Mouse (Mus musculus): ENCODE data around the gene Spata13. TPM values are rescaled to one million over a fixed set of nuclear protein-coding genes. Genes with fewer than 3 reads are reported as not detected.

The Spata13 gene
- polyA plus RNA-seq, 1 experiment from 2014 or later = 19.9 TPM

GRCm38 (mm10) chr14:60743681-60744080, 109.9 kb downstream of the Spata13 start:
- Histone ChIP-seq H3K36me3 (ENCODE audit: control insufficient read depth, insufficient read depth, low read length) (peaks cover 3% of the 10 kb centered on the region; the same call in 1 of the 2 replicates), H3K4me1 (ENCODE audit: control insufficient read depth, insufficient read depth, low read length) (peaks cover 25% of the 10 kb centered on the region), H3K9ac (ENCODE audit: low read depth, low read length) (no peak overlapping the region), H3K27me3 (replicated peaks; ENCODE audit: control insufficient read depth, insufficient read depth, low read length) (no peaks in the 10 kb centered on the region), H3K27ac (ENCODE audit: low read length) (no peak overlapping the region), H3K9me3 (ENCODE audit: control insufficient read depth, low read length) (no peaks in the 10 kb centered on the region), H3K4me2 (ENCODE audit: low read depth, low read length) (no peak overlapping the region), H3K4me3 (ENCODE audit: low read length) (no peak overlapping the region)
- WGBS = 51% methylated on average over 9 of the region's 9 CpGs
- no peak for ATAC-seq

- ATAC-seq = peak; percentile 67
- WGBS = 61% methylated on average over 6 of the region's 6 CpGs
Observed at GRCm38 (mm10) chr14:60745201-60745600, 111.4 kb downstream of the Spata13 start.

GRCm38 (mm10) chr14:60746141-60746540, 112.3 kb downstream of the Spata13 start:
- Histone ChIP-seq H3K4me1 (ENCODE audit: control insufficient read depth, insufficient read depth, low read length) (peaks cover 12% of the 10 kb centered on the region), H3K4me3 (ENCODE audit: low read length) (no peak overlapping the region), H3K9me3 (ENCODE audit: control insufficient read depth, low read length) (no peaks in the 10 kb centered on the region), H3K27me3 (replicated peaks; ENCODE audit: control insufficient read depth, insufficient read depth, low read length) (no peaks in the 10 kb centered on the region), H3K36me3 (ENCODE audit: control insufficient read depth, insufficient read depth, low read length) (peaks cover 5% of the 10 kb centered on the region; the same call in 1 of the 2 replicates), H3K9ac (ENCODE audit: low read depth, low read length) (no peak overlapping the region), H3K27ac (ENCODE audit: low read length) (no peak overlapping the region), H3K4me2 (ENCODE audit: low read depth, low read length) (no peak overlapping the region)
- no peak for ATAC-seq
- WGBS = 93% methylated on average over 10 of the region's 10 CpGs

More at GRCm38 (mm10) chr14:60745201-60745600, 111.4 kb downstream of the Spata13 start:
- no peaks in the 10 kb centered on the region for H3K27me3 ChIP-seq (replicated peaks; ENCODE audit: control insufficient read depth, insufficient read depth, low read length)
- no peaks in the 10 kb centered on the region for H3K9me3 ChIP-seq (ENCODE audit: control insufficient read depth, low read length)
- H3K4me3 ChIP-seq (ENCODE audit: low read length) = no peak overlapping the region
- no peak overlapping the region for H3K27ac ChIP-seq (ENCODE audit: low read length)
- no peak overlapping the region for H3K4me2 ChIP-seq (ENCODE audit: low read depth, low read length)
- H3K4me1 ChIP-seq (ENCODE audit: control insufficient read depth, insufficient read depth, low read length) = peaks cover 18% of the 10 kb centered on the region
- peaks cover 3% of the 10 kb centered on the region; the same call in 1 of the 2 replicates for H3K36me3 ChIP-seq (ENCODE audit: control insufficient read depth, insufficient read depth, low read length)
- no peak overlapping the region for H3K9ac ChIP-seq (ENCODE audit: low read depth, low read length)

GRCm38 (mm10) chr14:60747154-60747870, 113.5 kb downstream of the Spata13 start:
- H3K27ac ChIP-seq (ENCODE audit: low read length) = no peak overlapping the region
- no peak overlapping the region for H3K4me2 ChIP-seq (ENCODE audit: low read depth, low read length)
- H3K36me3 ChIP-seq (ENCODE audit: control insufficient read depth, insufficient read depth, low read length) = peaks cover 5% of the 10 kb centered on the region; the same call in 1 of the 2 replicates
- no peak for ATAC-seq
- H3K9ac ChIP-seq (ENCODE audit: low read depth, low read length) = no peak overlapping the region
- H3K9me3 ChIP-seq (ENCODE audit: control insufficient read depth, low read length) = no peaks in the 10 kb centered on the region
- H3K4me1 ChIP-seq (ENCODE audit: control insufficient read depth, insufficient read depth, low read length) = peaks cover 9% of the 10 kb centered on the region
- H3K27me3 ChIP-seq (replicated peaks; ENCODE audit: control insufficient read depth, insufficient read depth, low read length) = no peaks in the 10 kb centered on the region
- H3K4me3 ChIP-seq (ENCODE audit: low read length) = no peak overlapping the region
- 89% methylated on average over 21 of the region's 21 CpGs for WGBS

- no peak overlapping the region for H3K4me3 ChIP-seq (ENCODE audit: low read length)
- no peaks in the 10 kb centered on the region for H3K9me3 ChIP-seq (ENCODE audit: control insufficient read depth, low read length)
- H3K9ac ChIP-seq (ENCODE audit: low read depth, low read length) = no peak overlapping the region
- H3K4me2 ChIP-seq (ENCODE audit: low read depth, low read length) = no peak overlapping the region
- peaks cover 6% of the 10 kb centered on the region for H3K4me1 ChIP-seq (ENCODE audit: control insufficient read depth, insufficient read depth, low read length)
- peaks cover 5% of the 10 kb centered on the region; the same call in 1 of the 2 replicates for H3K36me3 ChIP-seq (ENCODE audit: control insufficient read depth, insufficient read depth, low read length)
- ATAC-seq = no peak
- WGBS = 74% methylated on average over 12 of the region's 12 CpGs
- no peaks in the 10 kb centered on the region for H3K27me3 ChIP-seq (replicated peaks; ENCODE audit: control insufficient read depth, insufficient read depth, low read length)
- no peak overlapping the region for H3K27ac ChIP-seq (ENCODE audit: low read length)
Observed at GRCm38 (mm10) chr14:60749880-60750279, 116.1 kb downstream of the Spata13 start.

- no peak overlapping the region for H3K4me2 ChIP-seq (ENCODE audit: low read depth, low read length)
- WGBS = 91% methylated on average over 16 of the region's 16 CpGs
- H3K9me3 ChIP-seq (ENCODE audit: control insufficient read depth, low read length) = no peaks in the 10 kb centered on the region
- peaks cover 3% of the 10 kb centered on the region; the same call in 1 of the 2 replicates for H3K36me3 ChIP-seq (ENCODE audit: control insufficient read depth, insufficient read depth, low read length)
- H3K4me3 ChIP-seq (ENCODE audit: low read length) = no peak overlapping the region
- no peaks in the 10 kb centered on the region for H3K27me3 ChIP-seq (replicated peaks; ENCODE audit: control insufficient read depth, insufficient read depth, low read length)
- ATAC-seq = no peak
- no peak overlapping the region for H3K27ac ChIP-seq (ENCODE audit: low read length)
- H3K9ac ChIP-seq (ENCODE audit: low read depth, low read length) = no peak overlapping the region
- no peaks in the 10 kb centered on the region for H3K4me1 ChIP-seq (ENCODE audit: control insufficient read depth, insufficient read depth, low read length)
Observed at GRCm38 (mm10) chr14:60751581-60751980, 117.8 kb downstream of the Spata13 start.

- Histone ChIP-seq H3K9ac (ENCODE audit: low read depth, low read length) (no peak overlapping the region), H3K27ac (ENCODE audit: low read length) (no peak overlapping the region), H3K4me2 (ENCODE audit: low read depth, low read length) (no peak overlapping the region), H3K27me3 (replicated peaks; ENCODE audit: control insufficient read depth, insufficient read depth, low read length) (no peaks in the 10 kb centered on the region), H3K36me3 (ENCODE audit: control insufficient read depth, insufficient read depth, low read length) (peaks cover 5% of the 10 kb centered on the region; the same call in 1 of the 2 replicates), H3K9me3 (ENCODE audit: control insufficient read depth, low read length) (no peaks in the 10 kb centered on the region), H3K4me3 (ENCODE audit: low read length) (no peak overlapping the region), H3K4me1 (ENCODE audit: control insufficient read depth, insufficient read depth, low read length) (no peaks in the 10 kb centered on the region)
- WGBS = 79% methylated on average over 14 of the region's 14 CpGs
- ATAC-seq = no peak
Observed at GRCm38 (mm10) chr14:60752892-60753800, 119.3 kb downstream of the Spata13 start.

GRCm38 (mm10) chr14:60753801-60754126, 120.0 kb downstream of the Spata13 start:
- Histone ChIP-seq H3K4me2 (ENCODE audit: low read depth, low read length) (no peak overlapping the region), H3K4me3 (ENCODE audit: low read length) (no peak overlapping the region), H3K9me3 (ENCODE audit: control insufficient read depth, low read length) (no peaks in the 10 kb centered on the region), H3K27ac (ENCODE audit: low read length) (no peak overlapping the region), H3K27me3 (replicated peaks; ENCODE audit: control insufficient read depth, insufficient read depth, low read length) (no peaks in the 10 kb centered on the region), H3K9ac (ENCODE audit: low read depth, low read length) (no peak overlapping the region), H3K4me1 (ENCODE audit: control insufficient read depth, insufficient read depth, low read length) (no peaks in the 10 kb centered on the region), H3K36me3 (ENCODE audit: control insufficient read depth, insufficient read depth, low read length) (peaks cover 5% of the 10 kb centered on the region; the same call in 1 of the 2 replicates)
- ATAC-seq = no peak
- WGBS = 89% methylated on average over 10 of the region's 10 CpGs

- Histone ChIP-seq H3K9ac (ENCODE audit: low read depth, low read length) (no peak overlapping the region), H3K4me1 (ENCODE audit: control insufficient read depth, insufficient read depth, low read length) (no peaks in the 10 kb centered on the region), H3K27ac (ENCODE audit: low read length) (no peak overlapping the region), H3K4me2 (ENCODE audit: low read depth, low read length) (no peak overlapping the region), H3K36me3 (ENCODE audit: control insufficient read depth, insufficient read depth, low read length) (peaks cover 5% of the 10 kb centered on the region; the same call in 1 of the 2 replicates), H3K9me3 (ENCODE audit: control insufficient read depth, low read length) (no peaks in the 10 kb centered on the region), H3K27me3 (replicated peaks; ENCODE audit: control insufficient read depth, insufficient read depth, low read length) (no peaks in the 10 kb centered on the region), H3K4me3 (ENCODE audit: low read length) (no peak overlapping the region)
- 97% methylated on average over 5 of the region's 5 CpGs for WGBS
- ATAC-seq = no peak
Observed at GRCm38 (mm10) chr14:60754656-60755055, 120.9 kb downstream of the Spata13 start.

All from intestine, embryonic 16.5 days (tissue).